Mouse (Mus musculus): ENCODE measurements at regions not wholly inside any gene's neighbourhood (a gene's known extent, or its start where the extent isn't known, plus 50 kb on each side); places are given as distances from the start of the nearest gene placed in this dataset.

DNA sequence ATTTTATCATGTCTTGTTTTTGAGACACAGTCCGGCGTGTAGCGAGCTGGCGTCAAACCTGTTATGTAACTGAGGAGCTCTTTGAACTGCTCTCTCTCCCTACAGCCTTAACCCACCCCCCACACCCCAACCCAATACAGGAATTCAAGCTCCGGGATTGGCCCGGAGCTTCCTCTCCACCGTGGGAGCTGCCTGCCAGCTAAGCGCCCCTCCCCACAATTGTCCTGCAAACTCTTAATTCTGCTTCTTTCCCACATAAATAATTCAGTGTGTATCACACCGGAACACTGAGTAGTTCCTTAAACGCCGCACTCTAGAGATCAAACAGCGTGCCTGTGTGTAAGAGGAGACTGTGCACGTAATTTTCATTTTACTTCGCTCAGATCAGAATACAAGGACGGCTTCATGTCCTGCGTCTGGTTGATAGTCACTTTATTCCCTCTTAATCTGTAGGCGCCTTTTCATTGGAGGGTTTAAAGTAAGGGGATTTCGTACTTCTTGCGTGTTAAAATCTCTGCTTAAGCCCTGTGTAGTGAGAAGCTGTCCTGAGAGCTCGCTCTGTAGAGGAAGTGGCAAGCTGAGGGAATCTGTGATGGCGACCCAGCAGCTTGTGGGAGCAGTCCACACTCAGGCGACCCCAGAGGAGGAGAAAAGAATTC lies 95.3 kb upstream of the Pabpc6 start:
- TF ChIP-seq CTCF (IDR thresholded peaks at IDR 0.05; ENCODE audit: low read depth, low read length) = no peak
- no peak for TF ChIP-seq EP300 (IDR thresholded peaks at IDR 0.05; ENCODE audit: insufficient read depth, low read depth, low read length)

Measured in ES-Bruce4 (cell line).